Mouse (Mus musculus) liver, postnatal 0 days (tissue): Measurements from ENCODE around the gene Prkag2.

Experiments used
- CTCF ChIP-seq: sonication (generic); IDR thresholded peaks from 2 replicates; pipeline ENCODE4 v1.5.1; 2016; ENCODE audit warnings: antibody characterized with exemption, low read depth
- EP300 ChIP-seq: IDR thresholded peaks from 2 replicates; pipeline ENCODE4 v1.6.1; 2016; ENCODE audit warnings: antibody characterized with exemption, low read depth, mild to moderate bottlenecking

GRCm38 (mm10) chr5:24828446-24828845 lies 272.0 kb downstream of the Prkag2 start:
- TF ChIP-seq CTCF: no peak
- no peak for TF ChIP-seq EP300
